Mouse (Mus musculus) G1E (cell line): ENCODE measurements around the gene Gm29735. TPM values are rescaled to one million over a fixed set of nuclear protein-coding genes. Genes with fewer than 3 reads are reported as not detected.
"Not testable (repeated sequence)": the region's sequence is repeated elsewhere in the genome, so short reads cannot be mapped to it uniquely, and the experiment has no call there.

Experiments used
- ATAC-seq: 2 replicates; pipeline ENCODE4 v1.8.0; 2016; ENCODE audit warnings: mild to moderate bottlenecking; ENCODE audit not compliant: insufficient number of reproducible peaks, poor library complexity, low FRiP score, severe bottlenecking; ENCODE audit errors: extremely low read depth
- DNase-seq: peaks from one replicate; pipeline ENCODE4 v3.0.0; 2012; ENCODE audit warnings: low spot score
- H3K27me3 ChIP-seq: 2 replicates; pipeline ENCODE4 v1.6.1; 2012; ENCODE audit warnings: mild to moderate bottlenecking, low read length, inconsistent platforms; ENCODE audit not compliant: insufficient read depth
- H3K36me3 ChIP-seq: replicated peaks from 2 replicates; pipeline ENCODE3; 2012; ENCODE audit warnings: mild to moderate bottlenecking, inconsistent platforms
- H3K4me1 ChIP-seq: 2 replicates; pipeline ENCODE4 v1.6.1; 2012; ENCODE audit warnings: low read depth, low read length, inconsistent platforms, mixed read lengths; ENCODE audit not compliant: insufficient read depth
- H3K4me3 ChIP-seq: 2 replicates; pipeline ENCODE4 v1.5.1; 2012; ENCODE audit warnings: low read depth, mild to moderate bottlenecking, inconsistent platforms, low read length, moderate library complexity, mixed read lengths
- H3K9me3 ChIP-seq: replicated peaks from 2 replicates; pipeline ENCODE4 v1.6.1; 2012; ENCODE audit warnings: inconsistent platforms
- CTCF ChIP-seq: IDR thresholded peaks from 2 replicates; pipeline ENCODE4 v1.5.1; 2012; ENCODE audit warnings: low read depth, low read length, inconsistent platforms, mixed read lengths
- GATA1 ChIP-seq: IDR thresholded peaks from 2 replicates; pipeline ENCODE4 v1.6.1; 2012; ENCODE audit warnings: borderline replicate concordance, low read length, inconsistent platforms, mixed read lengths
- GATA2 ChIP-seq: IDR thresholded peaks from 2 replicates; pipeline ENCODE4 v1.6.1; 2012; ENCODE audit warnings: low read depth, low read length, inconsistent platforms, borderline replicate concordance
- POLR2AphosphoS5 ChIP-seq: IDR thresholded peaks from 2 replicates; pipeline ENCODE4 v1.6.1; 2012; ENCODE audit warnings: low read depth, low read length, inconsistent platforms; ENCODE audit not compliant: insufficient replicate concordance
- TAL1 ChIP-seq: conservative IDR thresholded peaks from 2 replicates; pipeline ENCODE4 v1.6.1; 2012; ENCODE audit warnings: low read depth, low read length, inconsistent platforms, mixed read lengths
- polyA plus RNA-seq: library from polyadenylated mRNA; stranded (reverse); fragments of >175 nt; gene quantifications from 2 replicates; pipeline ENCODE4 v1.2.3, GENCODE M21; 2012
- total RNA-seq, 2 experiments: library from RNA; stranded (forward) in 1 of 2; stranded (reverse) in 1 of 2; fragments of 200-1000 nt in 1 of 2; fragments of >200 nt in 1 of 2; fragmentation: Nextera tagmentation in 1 of 2; gene quantifications; 2 replicates each; pipeline ENCODE4 v1.2.3; 2014 to 2017

Gm29735 gene
- total and polyA plus RNA-seq, 3 experiments = not detected

DNA sequence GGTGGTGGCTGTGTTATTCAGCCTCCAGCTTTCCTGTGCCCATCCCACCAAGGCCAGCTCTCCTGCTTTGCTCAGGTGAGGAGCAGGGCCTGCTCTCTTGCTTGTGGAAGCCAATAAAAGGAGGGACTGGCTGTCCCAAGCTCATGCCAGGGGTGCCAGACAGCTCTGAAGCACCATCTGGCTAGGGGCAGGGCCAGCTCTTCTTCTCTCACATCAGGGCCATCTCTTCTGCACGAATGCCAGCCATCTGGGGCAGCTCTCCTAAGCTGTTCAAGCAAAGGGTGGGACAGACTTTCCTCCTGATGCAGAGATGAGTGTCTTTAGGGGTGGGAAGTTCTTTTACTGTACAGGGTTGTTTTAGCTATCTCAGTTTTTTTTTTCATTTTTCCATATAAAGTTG, 24.1 kb upstream of the Gm29735 start:
- DNase-seq (no peak), ATAC-seq (no peak)
- no peak overlapping the region for H3K4me3 ChIP-seq
- no peak for TF ChIP-seq GATA1
- TF ChIP-seq CTCF = no peak
- TF ChIP-seq POLR2AphosphoS5 = no peak
- TF ChIP-seq GATA2 = no peak
- TF ChIP-seq TAL1 = no peak
- no peaks in the 10 kb centered on the region for H3K9me3 ChIP-seq
- H3K4me1 ChIP-seq = no peaks in the 10 kb centered on the region
- H3K36me3 ChIP-seq = no peaks in the 10 kb centered on the region
- peaks cover 4% of the 10 kb centered on the region for H3K27me3 ChIP-seq

DNA sequence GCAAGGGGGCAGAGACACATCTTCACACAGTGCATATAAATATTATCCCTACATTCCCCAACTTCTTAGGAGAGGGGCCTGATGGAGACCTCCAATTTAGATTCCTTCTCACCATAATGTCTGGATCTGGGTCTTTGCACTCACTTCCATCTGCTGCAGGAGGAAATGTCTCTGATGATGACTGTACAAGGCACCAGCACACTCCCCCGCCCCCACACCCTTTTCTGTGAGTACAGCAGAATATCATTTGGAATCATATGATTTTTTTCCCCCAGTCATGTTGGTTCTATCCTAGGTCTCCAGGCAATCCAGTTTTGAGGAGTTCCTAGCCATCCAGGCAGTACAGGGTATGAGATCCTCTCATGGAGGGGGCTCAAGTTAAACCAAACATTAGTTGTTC, 21.8 kb upstream of the Gm29735 start:
- Histone ChIP-seq H3K4me1 (no peaks in the 10 kb centered on the region), H3K9me3 (no peaks in the 10 kb centered on the region), H3K4me3 (no peak overlapping the region), H3K36me3 (no peaks in the 10 kb centered on the region), H3K27me3 (peaks cover 4% of the 10 kb centered on the region)
- DNase-seq = no peak
- no peak for TF ChIP-seq TAL1
- TF ChIP-seq GATA2 = no peak
- TF ChIP-seq CTCF = no peak
- no peak for TF ChIP-seq POLR2AphosphoS5
- no peak for TF ChIP-seq GATA1
- no peak for ATAC-seq

DNA sequence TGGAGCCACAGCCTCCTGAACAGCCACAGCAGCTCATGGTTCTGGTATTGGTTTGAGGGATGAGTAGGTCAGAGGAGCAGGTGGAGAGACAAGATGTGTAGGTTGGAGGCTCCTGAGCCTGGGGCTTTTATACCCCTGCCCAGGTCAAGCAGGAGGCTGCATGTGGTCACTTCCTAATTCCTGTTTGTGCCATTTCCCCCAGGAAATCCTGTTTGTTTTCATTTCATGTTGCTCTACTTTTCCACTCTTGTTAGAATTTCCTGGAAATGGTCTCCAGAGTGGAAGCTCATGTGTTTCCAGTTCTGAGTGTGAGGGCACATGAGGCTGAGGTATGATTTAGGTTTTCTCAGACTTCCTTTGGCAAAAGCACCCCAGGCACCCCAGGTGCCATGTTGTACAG, 19.0 kb upstream of the Gm29735 start, which contains the start of gene Krtap5-2:
Krtap5-2 (minus strand) TSS at position 101 of the 400 bp plus-strand sequence.
- not testable (repeated sequence) for ATAC-seq, H3K4me1 ChIP-seq, H3K4me3 ChIP-seq, DNase-seq, H3K36me3 ChIP-seq, H3K27me3 ChIP-seq, H3K9me3 ChIP-seq

- no peaks in the 10 kb centered on the region for H3K4me1 ChIP-seq
- no peaks in the 10 kb centered on the region for H3K9me3 ChIP-seq
- DNase-seq = no peak
- H3K27me3 ChIP-seq = no peaks in the 10 kb centered on the region; the same call in 1 of the 2 replicates
- ATAC-seq = no peak
- no peaks in the 10 kb centered on the region for H3K36me3 ChIP-seq
- TF ChIP-seq CTCF = peak; percentile 63
- no peak for TF ChIP-seq GATA2
- no peak for TF ChIP-seq POLR2AphosphoS5
- TF ChIP-seq TAL1 = no peak
- no peak for TF ChIP-seq GATA1
- no peak overlapping the region for H3K4me3 ChIP-seq
These were observed 12.9 kb upstream of the Gm29735 start for GRCm38 (mm10) chr7:142169836-142170235.

DNA sequence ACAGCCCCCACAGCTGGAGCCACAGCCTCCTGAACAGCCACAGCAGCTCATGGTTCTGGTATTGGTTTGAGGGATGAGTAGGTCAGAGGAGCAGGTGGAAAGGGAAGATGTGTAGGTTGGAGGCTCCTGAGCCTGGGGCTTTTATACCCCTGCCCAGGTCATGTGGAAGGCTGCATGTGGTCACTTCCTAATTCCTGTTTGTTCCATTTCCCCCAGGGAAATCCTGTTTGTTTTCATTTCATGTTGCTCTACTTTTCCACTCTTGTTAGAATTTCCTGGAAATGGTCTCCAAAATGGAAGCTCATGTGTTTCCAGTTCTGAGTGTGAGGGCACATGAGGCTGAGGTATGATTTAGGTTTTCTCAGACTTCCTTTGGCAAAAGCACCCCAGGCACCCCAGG, 8.7 kb upstream of the Gm29735 start, which contains the start of gene Gm4553:
Gm4553 (minus strand) TSS at position 101 of the 400 bp plus-strand sequence.
- ATAC-seq, H3K9me3 ChIP-seq, H3K27me3 ChIP-seq, DNase-seq, H3K36me3 ChIP-seq, H3K4me3 ChIP-seq, H3K4me1 ChIP-seq: not testable (repeated sequence)

- Histone ChIP-seq H3K9me3 (no peaks in the 10 kb centered on the region), H3K4me1 (no peaks in the 10 kb centered on the region), H3K27me3 (peaks cover 8% of the 10 kb centered on the region), H3K4me3 (no peak overlapping the region), H3K36me3 (no peaks in the 10 kb centered on the region)
- ATAC-seq (no peak), DNase-seq (no peak)
- TF ChIP-seq POLR2AphosphoS5 = no peak
These were observed 2.5 kb upstream of the Gm29735 start for GRCm38 (mm10) chr7:142159366-142159765.

GRCm38 (mm10) chr7:142155308-142155707, 1.6 kb downstream of the Gm29735 start:
- no peak for ATAC-seq
- H3K27me3 ChIP-seq = peaks cover 5% of the 10 kb centered on the region

More at GRCm38 (mm10) chr7:142155308-142155707, 1.6 kb downstream of the Gm29735 start:
- H3K4me3 ChIP-seq = no peak overlapping the region
- no peaks in the 10 kb centered on the region for H3K9me3 ChIP-seq
- H3K36me3 ChIP-seq = no peaks in the 10 kb centered on the region
- H3K4me1 ChIP-seq = no peaks in the 10 kb centered on the region
- no peak for TF ChIP-seq TAL1
- TF ChIP-seq GATA2 = no peak
- no peak for TF ChIP-seq CTCF
- no peak for TF ChIP-seq GATA1
- TF ChIP-seq POLR2AphosphoS5 = no peak
- no peak for DNase-seq
